Mouse (Mus musculus) regulatory T cell (primary cell): ENCODE results near the gene Nop16.

ENCODE experiments used
- in situ Hi-C: fragments of 300-600 bp; cut with MboI, MseI; formaldehyde crosslinking; loops from one replicate; pipeline ENCODE4 v1.15.1; 2025; ENCODE audit warnings: high pct_unique_total_duplicates

Gene Nop16

GRCm38 (mm10) chr13:54562562-54562961 is 27.3 kb downstream of the Nop16 start:
- in situ Hi-C loops = loop anchor here (5.0 kb wide), 1 partner anchor 105 kb away; no protein-coding TSS in a partner anchor

- in situ Hi-C loops = loop anchor here (5.0 kb wide), 1 partner anchor 103 kb away; no protein-coding TSS in a partner anchor
Measured at GRCm38 (mm10) chr13:54560608-54561007, 29.3 kb downstream of the Nop16 start.

- in situ Hi-C loops = loop anchor here (5.0 kb wide), 1 partner anchor 102 kb away; no protein-coding TSS in a partner anchor
Measured at GRCm38 (mm10) chr13:54559656-54560055, 30.2 kb downstream of the Nop16 start.

- in situ Hi-C loops = no loop called here
Measured at GRCm38 (mm10) chr13:54557652-54558051, 32.2 kb downstream of the Nop16 start.

- in situ Hi-C loops = no loop called here
Measured at GRCm38 (mm10) chr13:54556796-54557195, 33.1 kb downstream of the Nop16 start.

GRCm38 (mm10) chr13:54556176-54556575 is 33.7 kb downstream of the Nop16 start:
- in situ Hi-C loops = no loop called here

GRCm38 (mm10) chr13:54548036-54548435 is 41.9 kb downstream of the Nop16 start:
- in situ Hi-C loops = no loop called here
